8 mouse cellular contexts compared by ENCODE assay signal in the genomic region with DNA sequence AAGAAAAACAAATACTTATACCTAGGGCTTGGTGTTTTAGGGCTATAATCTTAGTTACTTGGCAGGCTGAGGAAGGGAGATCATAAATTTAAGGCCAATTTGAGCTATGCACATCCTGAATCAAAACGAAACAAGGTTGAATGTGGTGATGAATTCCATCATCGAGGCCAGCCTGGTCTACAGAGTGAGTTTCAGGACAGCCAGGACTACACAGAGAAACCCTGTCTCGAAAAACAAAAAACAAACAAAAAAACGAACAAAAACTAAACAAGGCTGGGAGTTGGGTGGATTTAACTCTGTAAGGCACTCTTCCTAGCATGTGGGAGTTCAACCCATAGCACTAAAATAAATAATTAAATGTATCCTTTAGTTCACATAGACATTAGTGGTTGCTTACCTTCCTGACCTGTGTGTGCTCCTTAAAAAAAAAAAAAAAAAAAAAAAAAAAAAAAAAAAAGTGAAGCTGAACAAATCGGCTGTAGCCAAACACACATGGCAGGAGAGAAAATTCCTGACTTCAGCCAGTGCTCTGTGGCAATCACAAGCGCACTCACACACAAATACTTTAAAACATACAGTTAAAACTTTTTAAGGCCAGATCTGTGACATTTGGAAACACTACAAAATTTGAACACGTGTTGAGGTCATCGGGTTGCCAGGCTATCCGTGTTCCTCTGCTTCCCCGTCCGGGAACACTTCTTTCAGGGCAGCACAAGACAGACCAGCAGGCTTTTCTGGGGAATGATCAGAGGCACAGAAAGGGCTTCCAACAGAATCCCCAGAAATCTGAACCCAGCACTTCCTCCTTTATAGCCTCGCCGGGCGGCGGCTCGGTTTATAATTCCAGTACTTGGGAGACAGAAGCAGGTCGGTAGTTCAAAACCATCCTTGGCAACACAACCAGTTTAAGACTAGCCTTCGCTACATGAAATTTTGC. TPM values are rescaled to one million over a fixed set of nuclear protein-coding genes. Genes with fewer than 3 reads are reported as not detected.
DNase-seq lines count a peak whose midpoint lies in the region; ATAC-seq and TF ChIP-seq lines count a peak whose summit lies in the region.

No protein-coding gene starts in this region.

- peak overlapping the region; percentile 96 for H3K27ac ChIP-seq in gastrocnemius, adult 2 months
- H3K27ac ChIP-seq in limb, embryonic 13.5 days, result peak overlapping the region; percentile 98
- peak overlapping the region; percentile 96 for H3K27ac ChIP-seq in stomach, embryonic 14.5 days (ENCODE audit: low read length)

- intact Hi-C loops in gastrocnemius, adult 2 months (cut with DNase I), result no loop called here

- WGBS in limb, embryonic 13.5 days, result 8% methylated on average over 18 of the region's 18 CpGs
- WGBS in stomach, embryonic 14.5 days, result 7% methylated on average over 18 of the region's 18 CpGs

- DNase-seq in gastrocnemius, adult 2 months, result no peak
- DNase-seq in gastrocnemius, postnatal 10 days, result no peak
- DNase-seq in urinary bladder, adult 2 months (ENCODE audit: low spot score), result peak; percentile 43
- DNase-seq in urinary bladder, postnatal 14 days (ENCODE audit: low spot score), result no peak
- DNase-seq in thymus, adult 18-20 months, result no peak
- no peak for DNase-seq in right cerebral cortex, adult 2 months (ENCODE audit: low spot score in 2 of 2)

- peaks cover 30% of the 10 kb centered on the region for H3K36me3 ChIP-seq in limb, embryonic 13.5 days
- H3K36me3 ChIP-seq in stomach, embryonic 14.5 days (ENCODE audit: control insufficient read depth, insufficient read depth, low read length), result peaks cover 29% of the 10 kb centered on the region

- peak overlapping the region; percentile 92 for H3K4me3 ChIP-seq in gastrocnemius, adult 2 months
- H3K4me3 ChIP-seq in limb, embryonic 13.5 days, result peak overlapping the region; percentile 88
- H3K4me3 ChIP-seq in stomach, embryonic 14.5 days (ENCODE audit: low read depth, low read length), result peak overlapping the region; percentile 91

- H3K9ac ChIP-seq in limb, embryonic 13.5 days, result peak overlapping the region; percentile 95
- H3K9ac ChIP-seq in stomach, embryonic 14.5 days (replicated peaks; ENCODE audit: low read depth, low read length), result peak overlapping the region; percentile 69

- peaks cover 35% of the 10 kb centered on the region for H3K4me1 ChIP-seq in limb, embryonic 13.5 days
- peaks cover 21% of the 10 kb centered on the region for H3K4me1 ChIP-seq in stomach, embryonic 14.5 days (ENCODE audit: control insufficient read depth, insufficient read depth, low read length)

- no peaks in the 10 kb centered on the region for H3K27me3 ChIP-seq in limb, embryonic 13.5 days
- no peaks in the 10 kb centered on the region for H3K27me3 ChIP-seq in stomach, embryonic 14.5 days (ENCODE audit: control insufficient read depth, insufficient read depth, low read length)

- TF ChIP-seq CTCF in gastrocnemius, adult 2 months (IDR thresholded peaks at IDR 0.05), result no peak

- ATAC-seq in limb, embryonic 13.5 days (ENCODE audit: low FRiP score, low read depth), result peak; percentile 21
- ATAC-seq in stomach, embryonic 14.5 days (ENCODE audit: insufficient number of reproducible peaks, insufficient read depth, low FRiP score, low read depth), result peak; percentile 15; the same call in 1 of the 2 replicates

- H3K9me3 ChIP-seq in limb, embryonic 13.5 days, result no peaks in the 10 kb centered on the region
- H3K9me3 ChIP-seq in stomach, embryonic 14.5 days (ENCODE audit: control insufficient read depth, low read depth, low read length), result no peaks in the 10 kb centered on the region

- H3K4me2 ChIP-seq in limb, embryonic 13.5 days (replicated peaks), result peak overlapping the region; percentile 93
- peak overlapping the region; percentile 82 for H3K4me2 ChIP-seq in stomach, embryonic 14.5 days (replicated peaks; ENCODE audit: low read depth, low read length)

RNA-seq across cellular contexts. Expression of a gene that starts 0.9 kb away (rescaled TPM):
- 100 to 1,000 TPM; 383 to 424 TPM for total RNA-seq in gastrocnemius, adult 2 months (2021)
- 100 to 1,000 TPM; 536 to 557 TPM for total RNA-seq in gastrocnemius, postnatal 10 days (2021)
- 1,217 and 1,275 TPM in 2 replicates for polyA plus RNA-seq in urinary bladder, adult 2 months (2012; rRNA removed)
- 706 and 735 TPM in 2 replicates for polyA plus RNA-seq in limb, embryonic 13.5 days (2015; fragmentation: Nextera tagmentation; extraction: Ambion mirVana)
- polyA plus RNA-seq in stomach, embryonic 14.5 days (2014; fragmentation: Nextera tagmentation; extraction: Ambion mirVana), result 984 TPM in 2 replicates

RNA-seq across cellular contexts. Expression of a gene that starts 17.9 kb away (rescaled TPM):
- total RNA-seq in gastrocnemius, adult 2 months (2021), result 10 to 100 TPM; 19.9 to 23.6 TPM
- 10 to 100 TPM; 22.2 to 22.8 TPM for total RNA-seq in gastrocnemius, postnatal 10 days (2021)
- polyA plus RNA-seq in urinary bladder, adult 2 months (2012; rRNA removed), result 34.8 and 37.5 TPM in 2 replicates
- 7.8 and 8.7 TPM in 2 replicates for polyA plus RNA-seq in limb, embryonic 13.5 days (2015; fragmentation: Nextera tagmentation; extraction: Ambion mirVana)
- 5.8 and 6.2 TPM in 2 replicates for polyA plus RNA-seq in stomach, embryonic 14.5 days (2014; fragmentation: Nextera tagmentation; extraction: Ambion mirVana)

RNA-seq across cellular contexts. Expression of a gene that starts 26.7 kb away (rescaled TPM):
- 10 to 100 TPM; 25.9 to 51.8 TPM for total RNA-seq in gastrocnemius, adult 2 months (2021)
- 100 to 1,000 TPM; 107 to 110 TPM for total RNA-seq in gastrocnemius, postnatal 10 days (2021)
- polyA plus RNA-seq in urinary bladder, adult 2 months (2012; rRNA removed), result 14.9 and 16.1 TPM in 2 replicates
- 1.0 and 1.2 TPM in 2 replicates for polyA plus RNA-seq in limb, embryonic 13.5 days (2015; fragmentation: Nextera tagmentation; extraction: Ambion mirVana)
- polyA plus RNA-seq in stomach, embryonic 14.5 days (2014; fragmentation: Nextera tagmentation; extraction: Ambion mirVana), result 1.4 and 2.1 TPM in 2 replicates

RNA-seq across cellular contexts. Expression of a gene that starts 27.2 kb away (rescaled TPM):
- total RNA-seq in gastrocnemius, adult 2 months (2021), result 1 to 10 TPM; 1.5 to 2.2 TPM
- 1 to 10 TPM; 1.8 to 3.6 TPM for total RNA-seq in gastrocnemius, postnatal 10 days (2021)
- polyA plus RNA-seq in urinary bladder, adult 2 months (2012; rRNA removed), result 20.8 and 23.2 TPM in 2 replicates
- polyA plus RNA-seq in limb, embryonic 13.5 days (2015; fragmentation: Nextera tagmentation; extraction: Ambion mirVana), result 3.1 and 4.9 TPM in 2 replicates
- polyA plus RNA-seq in stomach, embryonic 14.5 days (2014; fragmentation: Nextera tagmentation; extraction: Ambion mirVana), result 4.5 and 4.9 TPM in 2 replicates
